Mouse (Mus musculus): ENCODE results near the gene Olfr159. TPM values are rescaled to one million over a fixed set of nuclear protein-coding genes. Genes with fewer than 3 reads are reported as not detected.
"Not testable (repeated sequence)": the region's sequence is repeated elsewhere in the genome, so short reads cannot be mapped to it uniquely, and the experiment has no call there.

Olfr159 gene
- polyA plus RNA-seq (2016; fragmentation: Nextera tagmentation; extraction: Ambion mirVana), result not detected in 2 replicates

GRCm38 (mm10) chr4:43770909-43771308, at the start of gene Olfr159:
Gene Olfr159, minus strand, starts transcription at chr4:43771009.
- Histone ChIP-seq H3K27ac (no peak within 1 kb of the TSS), H3K27me3 (ENCODE audit: low read depth, poor library complexity, severe bottlenecking) (no peaks in the 10 kb centered on the region), H3K36me3 (no peaks in the 10 kb centered on the region), H3K4me3 (no peak within 1 kb of the TSS), H3K4me1 (no peaks in the 10 kb centered on the region), H3K9me3 (replicated peaks) (0 out of 2 replicates have a peak, but pooled peaks cover 2% of the 10 kb centered on the region)
- no peak for DNase-seq (ENCODE audit: low spot score)
- WGBS, result 84% methylated on average over 6 of the region's 6 CpGs

- WGBS, result 77% methylated on average over 7 of the region's 7 CpGs
- H3K4me1 ChIP-seq, result no peaks in the 10 kb centered on the region
- H3K4me3 ChIP-seq, result no peak overlapping the region
- DNase-seq (ENCODE audit: low spot score), result no peak
- no peaks in the 10 kb centered on the region for H3K9me3 ChIP-seq (replicated peaks)
- H3K36me3 ChIP-seq, result no peaks in the 10 kb centered on the region
- H3K27me3 ChIP-seq (ENCODE audit: low read depth, poor library complexity, severe bottlenecking), result no peaks in the 10 kb centered on the region
- H3K27ac ChIP-seq, result no peak overlapping the region
Observed at GRCm38 (mm10) chr4:43798936-43799335, 28.1 kb upstream of the Olfr159 start.

GRCm38 (mm10) chr4:43795844-43796243, 25.0 kb upstream of the Olfr159 start:
- H3K9me3 ChIP-seq (replicated peaks); H3K4me3 ChIP-seq; H3K27me3 ChIP-seq (ENCODE audit: low read depth, poor library complexity, severe bottlenecking); H3K4me1 ChIP-seq; DNase-seq (ENCODE audit: low spot score); H3K27ac ChIP-seq; H3K36me3 ChIP-seq: not testable (repeated sequence)
- 89% methylated on average over 5 of the region's 5 CpGs for WGBS

DNA sequence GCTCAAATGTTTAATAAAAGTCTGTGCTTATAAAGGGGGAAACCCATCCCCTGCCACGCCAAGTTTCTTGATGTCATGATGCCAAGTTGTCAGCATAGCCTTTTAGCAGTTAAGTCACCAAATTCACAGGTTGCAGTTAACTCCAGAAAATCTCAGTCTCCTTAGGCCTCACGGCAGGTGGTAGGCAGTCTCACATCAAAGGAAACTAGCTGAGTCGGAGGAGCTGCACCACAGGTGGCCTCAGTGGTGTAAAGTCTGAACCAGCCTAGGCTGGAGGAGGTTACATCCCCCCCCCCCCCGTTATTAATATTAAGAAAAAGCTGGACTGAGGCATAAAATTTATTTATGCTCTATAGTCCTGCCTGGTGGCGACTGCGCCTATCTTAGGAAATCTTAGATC, 24.5 kb upstream of the Olfr159 start:
- Histone ChIP-seq H3K36me3 (no peaks in the 10 kb centered on the region), H3K4me1 (no peaks in the 10 kb centered on the region), H3K4me3 (no peak overlapping the region), H3K27me3 (ENCODE audit: low read depth, poor library complexity, severe bottlenecking) (no peaks in the 10 kb centered on the region), H3K27ac (no peak overlapping the region), H3K9me3 (replicated peaks) (no peaks in the 10 kb centered on the region)
- 68% methylated on average over 6 of the region's 6 CpGs for WGBS
- DNase-seq (ENCODE audit: low spot score), result no peak

- 0 out of 2 replicates have a peak, but pooled peaks cover 2% of the 10 kb centered on the region for H3K9me3 ChIP-seq (replicated peaks)
- no peak for DNase-seq (ENCODE audit: low spot score)
- H3K27me3 ChIP-seq (ENCODE audit: low read depth, poor library complexity, severe bottlenecking), result no peaks in the 10 kb centered on the region
- H3K4me1 ChIP-seq, result no peaks in the 10 kb centered on the region
- H3K4me3 ChIP-seq, result no peak overlapping the region
- H3K36me3 ChIP-seq, result no peaks in the 10 kb centered on the region
- 60% methylated on average over 2 of the region's 2 CpGs for WGBS
- H3K27ac ChIP-seq, result no peak overlapping the region
Observed at GRCm38 (mm10) chr4:43772304-43772703, 1.5 kb upstream of the Olfr159 start.

DNA sequence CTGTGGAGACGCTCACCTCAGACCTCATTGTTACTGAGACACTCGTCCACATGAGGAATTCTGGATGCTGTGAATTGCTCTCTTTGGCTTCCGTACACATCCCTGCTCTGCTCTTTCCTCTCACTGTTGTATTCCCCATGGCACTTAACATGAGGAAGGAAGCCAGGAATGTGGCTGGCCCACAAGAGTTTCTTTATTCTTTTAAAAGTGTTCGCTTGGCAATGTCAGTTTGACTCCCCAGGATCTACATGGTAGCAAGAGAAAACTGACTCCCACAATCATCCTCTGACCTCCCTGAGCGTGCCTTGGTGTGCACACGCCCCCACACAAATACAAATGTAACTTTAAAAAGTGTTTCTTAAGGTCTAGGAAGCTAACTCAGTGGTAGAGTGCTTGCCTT, 817 bp upstream of the Olfr159 start:
- WGBS, result 77% methylated on average over 6 of the region's 6 CpGs
- Histone ChIP-seq H3K4me1 (no peaks in the 10 kb centered on the region), H3K4me3 (no peak overlapping the region), H3K27ac (no peak overlapping the region), H3K27me3 (ENCODE audit: low read depth, poor library complexity, severe bottlenecking) (no peaks in the 10 kb centered on the region), H3K36me3 (no peaks in the 10 kb centered on the region), H3K9me3 (replicated peaks) (0 out of 2 replicates have a peak, but pooled peaks cover 2% of the 10 kb centered on the region)
- no peak for DNase-seq (ENCODE audit: low spot score)

- Histone ChIP-seq H3K36me3 (no peaks in the 10 kb centered on the region), H3K9me3 (replicated peaks) (0 out of 2 replicates have a peak, but pooled peaks cover 2% of the 10 kb centered on the region), H3K4me3 (no peak overlapping the region), H3K27me3 (ENCODE audit: low read depth, poor library complexity, severe bottlenecking) (no peaks in the 10 kb centered on the region), H3K27ac (no peak overlapping the region), H3K4me1 (no peaks in the 10 kb centered on the region)
- no peak for DNase-seq (ENCODE audit: low spot score)
- 94% methylated on average over 2 of the region's 2 CpGs for WGBS
Observed at GRCm38 (mm10) chr4:43769374-43769773, 1.4 kb downstream of the Olfr159 start.

- H3K4me3 ChIP-seq, result no peak overlapping the region
- H3K4me1 ChIP-seq, result no peaks in the 10 kb centered on the region
- no peaks in the 10 kb centered on the region for H3K27me3 ChIP-seq (ENCODE audit: low read depth, poor library complexity, severe bottlenecking)
- H3K36me3 ChIP-seq, result no peaks in the 10 kb centered on the region
- 0 out of 2 replicates have a peak, but pooled peaks cover 2% of the 10 kb centered on the region for H3K9me3 ChIP-seq (replicated peaks)
- WGBS, result 89% methylated on average over 5 of the region's 5 CpGs
- H3K27ac ChIP-seq, result no peak overlapping the region
- no peak for DNase-seq (ENCODE audit: low spot score)
Observed at GRCm38 (mm10) chr4:43768341-43768740, 2.5 kb downstream of the Olfr159 start.

DNA sequence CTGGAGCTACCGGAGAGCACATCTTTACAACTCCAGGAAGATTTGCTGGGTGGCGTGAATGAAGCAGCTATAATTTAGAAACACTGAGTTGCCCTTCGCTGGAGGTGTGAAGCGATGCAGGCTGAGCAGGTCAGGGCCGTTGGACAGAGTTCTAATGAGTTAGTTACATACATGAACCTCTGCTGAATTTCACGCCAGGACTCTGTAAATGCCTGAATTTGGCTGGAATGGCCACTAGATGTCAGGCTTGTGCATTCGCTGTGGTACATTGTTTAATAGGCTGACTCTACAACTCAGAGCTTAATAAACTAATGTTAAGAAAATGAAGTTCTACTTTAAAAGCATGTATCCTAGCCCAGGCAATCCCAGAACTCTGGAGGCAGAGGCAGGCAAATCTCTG, 7.4 kb downstream of the Olfr159 start:
- Histone ChIP-seq H3K27me3 (ENCODE audit: low read depth, poor library complexity, severe bottlenecking) (no peaks in the 10 kb centered on the region), H3K27ac (no peak overlapping the region), H3K4me1 (peaks cover 11% of the 10 kb centered on the region), H3K4me3 (no peak overlapping the region), H3K9me3 (replicated peaks) (no peaks in the 10 kb centered on the region), H3K36me3 (no peaks in the 10 kb centered on the region)
- peak; percentile 53 for DNase-seq (ENCODE audit: low spot score)
- WGBS, result 24% methylated on average over 7 of the region's 7 CpGs

DNA sequence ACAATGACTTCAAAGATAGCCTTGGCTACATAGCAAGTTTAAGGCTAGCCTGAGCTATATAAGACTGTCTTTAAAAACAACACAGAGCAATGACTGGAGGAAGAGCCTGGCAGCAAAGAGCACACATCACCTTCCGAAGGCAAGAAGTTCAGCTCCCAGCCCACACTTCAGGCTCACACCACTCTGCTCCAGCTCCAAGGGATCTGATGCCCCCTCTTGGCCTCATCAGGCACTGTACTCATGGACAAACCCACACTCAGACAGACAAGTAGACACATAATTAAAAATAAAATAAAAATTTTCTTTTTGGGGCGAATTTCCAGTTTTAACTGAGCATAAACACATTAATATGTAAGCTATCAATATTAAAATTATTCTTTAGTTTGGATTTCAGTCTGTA, 9.5 kb downstream of the Olfr159 start:
- no peaks in the 10 kb centered on the region for H3K9me3 ChIP-seq (replicated peaks)
- no peaks in the 10 kb centered on the region for H3K27me3 ChIP-seq (ENCODE audit: low read depth, poor library complexity, severe bottlenecking)
- WGBS, result 76% methylated on average over 2 of the region's 2 CpGs
- no peak for DNase-seq (ENCODE audit: low spot score)
- H3K4me1 ChIP-seq, result peaks cover 11% of the 10 kb centered on the region
- H3K27ac ChIP-seq, result no peak overlapping the region
- H3K4me3 ChIP-seq, result no peak overlapping the region
- H3K36me3 ChIP-seq, result no peaks in the 10 kb centered on the region

- Histone ChIP-seq H3K4me1 (peaks cover 11% of the 10 kb centered on the region), H3K27me3 (ENCODE audit: low read depth, poor library complexity, severe bottlenecking) (no peaks in the 10 kb centered on the region), H3K36me3 (no peaks in the 10 kb centered on the region), H3K4me3 (no peak overlapping the region), H3K27ac (peak overlapping the region; percentile 70; the same call in 1 of the 2 replicates), H3K9me3 (replicated peaks) (no peaks in the 10 kb centered on the region)
- WGBS, result 75% methylated on average over 10 of the region's 10 CpGs
- peak; percentile 44 for DNase-seq (ENCODE audit: low spot score)
Observed at GRCm38 (mm10) chr4:43760460-43760859, 10.3 kb downstream of the Olfr159 start.

GRCm38 (mm10) chr4:43759571-43760418, 11.0 kb downstream of the Olfr159 start:
- Histone ChIP-seq H3K4me1 (peaks cover 11% of the 10 kb centered on the region), H3K27me3 (ENCODE audit: low read depth, poor library complexity, severe bottlenecking) (no peaks in the 10 kb centered on the region), H3K36me3 (no peaks in the 10 kb centered on the region), H3K27ac (peak overlapping the region; percentile 70; the same call in 1 of the 2 replicates), H3K9me3 (replicated peaks) (no peaks in the 10 kb centered on the region), H3K4me3 (no peak overlapping the region)
- WGBS, result 78% methylated on average over 21 of the region's 21 CpGs
- no peak for DNase-seq (ENCODE audit: low spot score)

GRCm38 (mm10) chr4:43757213-43757612, 13.6 kb downstream of the Olfr159 start:
- 87% methylated on average over 6 of the region's 6 CpGs for WGBS
- Histone ChIP-seq H3K4me1 (peaks cover 11% of the 10 kb centered on the region), H3K27ac (no peak overlapping the region), H3K4me3 (no peak overlapping the region), H3K9me3 (replicated peaks) (no peaks in the 10 kb centered on the region), H3K27me3 (ENCODE audit: low read depth, poor library complexity, severe bottlenecking) (no peaks in the 10 kb centered on the region), H3K36me3 (no peaks in the 10 kb centered on the region)
- DNase-seq (ENCODE audit: low spot score), result no peak

All from limb, embryonic 10.5 days (tissue).